Mouse (Mus musculus) megakaryocyte-erythroid progenitor cell, adult 5-6 weeks (primary cell): ENCODE results near the gene Gpr18. TPM values are rescaled to one million over a fixed set of nuclear protein-coding genes. Genes with fewer than 3 reads are reported as not detected.

Experiments
- ATAC-seq: replicated peaks from 2 replicates; pipeline ENCODE4 v1.8.0; 2016; ENCODE audit warnings: mild to moderate bottlenecking, inconsistent platforms; ENCODE audit not compliant: severe bottlenecking, poor library complexity, low FRiP score, low TSS enrichment
- total RNA-seq, 2 experiments: library from RNA; stranded (forward) in 1 of 2; stranded (reverse) in 1 of 2; fragments of 200-1000, 215-1000 nt in 1 of 2; fragments of >200 nt in 1 of 2; fragmentation: Nextera tagmentation in 1 of 2; gene quantifications; 2 replicates each; pipeline ENCODE4 v1.2.3; 2014 to 2017

Gene Gpr18
- total RNA-seq, 2 experiments from 2014 or later, result 0.70 to 1.0 TPM

GRCm38 (mm10) chr14:121928375-121929137, 13.0 kb upstream of the Gpr18 start:
- peak; percentile 48 for ATAC-seq

DNA sequence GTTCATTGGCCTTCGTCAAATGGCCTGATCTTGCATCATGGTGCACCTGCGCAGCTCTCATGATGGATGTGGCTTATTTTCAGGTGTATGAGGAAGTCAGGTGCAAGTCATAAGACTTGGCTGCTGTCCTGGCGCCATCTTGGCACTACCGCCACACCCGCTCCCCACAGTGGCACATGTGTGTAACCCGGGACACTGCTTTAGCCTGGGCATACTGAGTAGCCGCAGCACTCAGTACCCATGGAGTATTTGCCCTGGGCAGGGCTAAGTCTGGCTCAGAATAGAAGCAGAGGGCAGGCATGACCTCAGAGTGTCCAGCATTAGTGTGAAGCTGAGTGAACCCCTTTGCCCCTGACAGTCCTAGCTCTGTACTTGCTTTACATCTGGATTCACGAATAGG, 11.9 kb upstream of the Gpr18 start:
- ATAC-seq, result no peak

DNA sequence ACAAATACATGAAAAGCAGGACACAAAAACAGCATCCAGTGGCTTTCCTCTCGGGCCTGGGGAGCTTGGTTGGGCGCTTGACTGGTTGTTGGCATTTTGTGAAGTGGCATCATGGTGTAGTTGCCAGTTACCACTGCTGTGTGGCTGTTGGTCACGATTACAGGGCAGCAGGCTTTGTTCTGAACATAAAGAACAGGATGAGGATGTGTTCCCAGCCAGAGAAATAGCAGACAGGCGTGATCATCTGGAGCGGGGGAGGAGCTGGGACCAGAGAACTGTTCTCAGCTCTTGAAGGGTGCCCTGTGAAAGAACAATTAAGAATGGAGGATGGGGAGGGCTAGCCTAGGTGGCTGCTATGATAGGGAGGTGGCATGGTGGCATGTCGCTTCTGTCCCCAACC, 11.3 kb upstream of the Gpr18 start:
- ATAC-seq, result no peak

DNA sequence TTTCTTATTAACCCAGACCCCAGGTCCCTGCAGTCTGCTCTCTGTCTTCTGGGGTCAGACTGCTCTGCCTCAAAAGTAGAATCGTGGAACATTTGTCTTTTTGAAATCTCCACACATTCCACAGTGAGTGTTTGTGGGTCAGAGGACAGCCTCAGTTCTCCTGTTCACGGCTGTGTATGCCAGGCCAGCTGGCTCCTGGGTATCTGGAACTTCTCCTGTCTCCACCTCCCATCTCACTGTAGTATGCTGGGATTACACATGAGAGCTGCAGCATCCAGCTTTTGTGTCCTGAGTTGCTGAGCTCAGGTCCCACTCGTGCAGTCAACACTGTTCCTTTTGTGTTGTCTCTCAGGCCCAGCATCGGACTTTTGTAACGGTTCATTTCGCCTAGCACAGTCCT, 9.3 kb upstream of the Gpr18 start:
- no peak for ATAC-seq

DNA sequence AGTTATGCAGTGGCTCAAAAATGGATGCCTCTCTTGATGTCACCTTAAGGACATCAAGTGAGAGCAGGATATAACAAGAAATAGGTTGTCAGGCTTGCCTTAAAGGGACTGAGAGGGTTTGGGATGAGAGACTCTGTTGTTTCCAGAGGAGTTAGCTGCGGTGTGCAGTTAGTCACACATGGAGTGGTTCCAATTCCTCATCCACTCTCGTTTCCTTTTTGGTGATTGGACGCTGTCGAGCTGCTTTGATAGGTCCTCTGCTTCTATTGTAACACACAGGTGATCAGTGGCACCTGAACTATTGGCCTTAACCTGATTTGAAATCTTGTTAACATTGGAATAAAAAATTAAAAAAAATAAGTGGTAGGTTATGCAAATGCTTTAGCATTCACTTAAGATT, 7.2 kb upstream of the Gpr18 start:
- ATAC-seq, result no peak

DNA sequence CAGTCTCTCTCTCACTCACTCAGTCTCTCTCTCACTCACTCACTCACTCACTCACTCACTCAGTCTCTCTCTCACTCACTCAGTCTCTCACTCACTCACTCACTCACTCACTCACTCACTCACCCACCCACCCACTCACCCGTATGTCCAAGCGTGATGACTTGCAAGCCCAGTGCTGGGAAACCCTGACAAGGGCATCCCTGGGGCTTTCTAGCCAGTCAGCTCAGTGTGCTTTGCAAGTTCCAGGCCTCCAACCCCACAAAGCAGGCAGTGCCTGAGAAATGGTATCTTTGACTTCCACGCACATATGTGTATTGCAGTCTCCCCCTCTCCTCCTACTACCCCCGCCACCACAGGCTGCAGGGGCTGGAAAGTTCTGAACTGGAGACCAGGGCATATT, 6.4 kb upstream of the Gpr18 start:
- ATAC-seq, result no peak

- ATAC-seq, result no peak
Observed at GRCm38 (mm10) chr14:121920511-121921124, 5.0 kb upstream of the Gpr18 start.

DNA sequence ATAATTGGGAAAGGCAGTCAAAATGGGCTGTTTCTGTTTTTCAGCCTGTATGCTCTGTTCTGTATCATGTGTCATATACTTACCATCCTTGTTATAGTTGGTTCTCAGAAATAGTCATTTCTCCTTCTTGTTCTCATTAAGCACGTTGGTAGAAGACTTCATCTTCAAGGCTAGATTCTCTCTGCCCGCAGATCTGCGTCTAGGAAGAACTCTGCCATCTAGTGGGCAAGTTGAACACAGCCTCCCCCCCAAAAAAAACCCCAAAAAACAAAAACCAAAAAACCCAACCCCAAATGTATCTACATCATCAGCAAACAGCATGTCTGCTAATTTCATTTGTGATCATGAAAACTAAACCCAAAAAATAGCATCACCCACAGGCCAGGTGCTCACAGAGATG, 4.2 kb upstream of the Gpr18 start:
- ATAC-seq, result peak; percentile 37; the same call in 1 of the 2 replicates

GRCm38 (mm10) chr14:121918266-121918665, 2.7 kb upstream of the Gpr18 start:
- ATAC-seq, result no peak

DNA sequence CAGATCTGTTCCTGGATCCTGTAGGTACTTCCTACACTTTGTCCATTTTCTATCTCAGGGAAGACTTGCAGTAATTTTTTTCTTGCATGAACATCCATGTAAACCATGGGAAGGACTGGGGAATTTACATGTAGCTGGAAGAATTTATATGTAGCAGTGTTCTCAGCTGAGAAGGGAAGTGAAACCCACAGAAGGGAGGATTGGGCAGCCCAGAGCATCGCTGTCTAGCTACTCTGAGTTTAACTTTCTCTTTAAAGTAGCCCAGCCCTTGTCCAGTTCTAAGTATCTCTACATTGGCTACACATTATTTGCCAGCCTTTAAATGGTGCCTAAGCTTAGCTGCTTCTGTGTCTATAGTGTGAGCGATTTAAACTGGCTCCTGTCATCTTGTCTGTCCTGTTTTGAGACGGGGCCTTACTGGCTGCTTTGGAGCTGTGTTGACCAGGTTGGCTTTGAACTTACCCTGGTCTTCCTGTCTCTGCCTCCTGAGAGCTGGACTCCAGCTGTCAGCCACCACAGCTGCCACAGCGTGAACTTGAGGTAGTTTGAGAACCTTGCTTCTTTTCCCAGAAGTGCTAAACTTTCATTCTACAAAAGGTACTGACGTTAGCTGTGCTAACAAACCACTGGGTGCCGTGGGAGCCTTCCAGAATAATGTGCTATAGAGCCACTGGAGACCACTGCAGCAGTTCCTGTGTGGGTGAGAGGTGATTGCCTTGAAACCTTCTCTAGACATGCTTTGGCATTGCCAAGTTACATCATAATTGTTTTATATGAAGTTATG, 922 bp upstream of the Gpr18 start:
- ATAC-seq, result no peak

- ATAC-seq, result no peak
Observed at GRCm38 (mm10) chr14:121915143-121915542, 438 bp downstream of the Gpr18 start.

GRCm38 (mm10) chr14:121912501-121912900, 3.1 kb downstream of the Gpr18 start:
- ATAC-seq, result no peak

DNA sequence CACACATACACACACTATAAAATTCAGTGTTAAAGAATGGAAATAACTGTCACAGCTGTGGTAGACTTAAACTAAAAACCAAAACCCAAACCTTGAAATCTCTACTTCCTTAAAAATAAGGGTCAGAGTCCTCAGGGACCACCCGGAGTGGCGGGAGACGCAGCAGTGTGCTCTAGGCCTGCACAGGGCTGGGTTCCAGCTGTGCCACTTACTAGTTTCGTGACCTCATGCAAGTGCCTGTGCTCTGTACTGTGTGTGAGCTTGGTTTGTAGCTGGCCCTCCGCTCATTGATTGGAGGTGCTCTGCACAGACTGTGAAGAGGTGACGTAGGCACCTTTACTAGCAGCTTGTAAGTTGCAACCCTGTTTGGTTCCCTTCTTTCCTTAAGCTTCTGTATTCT, 5.7 kb downstream of the Gpr18 start:
- no peak for ATAC-seq

DNA sequence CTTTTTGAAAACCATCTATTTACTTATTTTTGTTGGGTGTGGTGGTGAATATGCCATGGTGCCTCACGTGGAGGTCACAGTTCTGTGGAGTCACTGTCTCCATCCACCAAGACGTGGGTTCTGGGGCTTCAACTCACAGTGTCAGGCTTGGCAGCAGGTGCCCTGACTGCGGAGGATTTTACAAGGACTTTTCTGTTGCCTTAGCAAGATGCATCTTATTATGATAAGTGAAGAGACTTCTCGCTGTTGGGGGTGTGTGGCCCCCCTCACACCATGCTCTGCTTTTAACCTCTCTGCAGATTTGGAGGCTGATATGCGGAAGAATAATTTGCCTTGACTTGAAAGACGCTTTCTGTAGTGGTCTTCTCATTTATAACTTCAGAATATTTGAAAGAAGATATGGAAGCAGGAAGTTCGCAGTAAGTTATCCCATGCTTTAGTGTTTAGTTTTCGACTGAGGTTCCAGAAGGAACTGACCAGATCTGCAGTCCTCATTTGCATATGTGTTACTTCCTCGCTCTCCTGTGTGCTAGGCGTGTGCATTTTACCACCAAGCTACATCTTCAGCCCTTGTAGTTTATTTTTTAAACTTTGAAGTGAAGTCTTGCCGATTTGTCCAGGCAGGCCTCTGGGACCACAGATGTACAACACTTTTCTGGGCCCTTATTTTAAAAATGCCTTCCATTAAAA, 8.4 kb downstream of the Gpr18 start:
- peak; percentile 44 for ATAC-seq

- peak; percentile 56 for ATAC-seq
Observed at GRCm38 (mm10) chr14:121906341-121906991, 9.1 kb downstream of the Gpr18 start.

GRCm38 (mm10) chr14:121904754-121905153, 10.8 kb downstream of the Gpr18 start:
- ATAC-seq, result no peak

- no peak for ATAC-seq
Observed at GRCm38 (mm10) chr14:121903381-121903876, 12.2 kb downstream of the Gpr18 start.

- no peak for ATAC-seq
Observed at GRCm38 (mm10) chr14:121901511-121901910, 14.1 kb downstream of the Gpr18 start.

- ATAC-seq, result no peak
Observed at GRCm38 (mm10) chr14:121899071-121899470, 16.5 kb downstream of the Gpr18 start.
